Comparison of ENCODE assay signal across 8 mouse cellular contexts in genomic region chr11:95858528-95859467, GRCm38 (mm10). TPM values are rescaled to one million over a fixed set of nuclear protein-coding genes. Genes with fewer than 3 reads are reported as not detected.
A peak's percentile ranks its signal among the peaks of the same experiment; 100 is the strongest.
DNase-seq lines count a peak whose midpoint lies in the region; ATAC-seq lines count a peak whose summit lies in the region.

No protein-coding gene starts in this region.

- H3K36me3 ChIP-seq in heart, embryonic 14.5 days (ENCODE audit: control insufficient read depth, insufficient read depth, low read length): no peaks in the 10 kb centered on the region
- H3K36me3 ChIP-seq in liver, embryonic 13.5 days: 0 out of 2 replicates have a peak, but pooled peaks cover 6% of the 10 kb centered on the region
- H3K36me3 ChIP-seq in stomach, embryonic 16.5 days (ENCODE audit: control insufficient read depth, insufficient read depth, low read length): no peaks in the 10 kb centered on the region

- peak overlapping the region; percentile 69 to 79 for H3K4me3 ChIP-seq in heart, embryonic 14.5 days (ENCODE audit: control insufficient read depth in 1 of 2, insufficient read depth in 1 of 2, low read depth in 1 of 2, low read length in 2 of 2)
- peak overlapping the region; percentile 89 for H3K4me3 ChIP-seq in liver, embryonic 13.5 days (replicated peaks)
- peak overlapping the region; percentile 79 for H3K4me3 ChIP-seq in stomach, embryonic 16.5 days (replicated peaks; ENCODE audit: low read length)

- no peaks in the 10 kb centered on the region for H3K27me3 ChIP-seq in heart, embryonic 14.5 days (ENCODE audit: control insufficient read depth, insufficient read depth, low read length)
- H3K27me3 ChIP-seq in liver, embryonic 13.5 days: no peaks in the 10 kb centered on the region
- no peaks in the 10 kb centered on the region for H3K27me3 ChIP-seq in stomach, embryonic 16.5 days (ENCODE audit: control insufficient read depth, insufficient read depth, low read length)

- WGBS in heart, embryonic 14.5 days: under 1% methylated on average over 58 of the region's 58 CpGs
- WGBS in liver, embryonic 13.5 days (ENCODE audit: insufficient replicate concordance): under 1% methylated on average over 58 of the region's 58 CpGs
- WGBS in stomach, embryonic 16.5 days: under 1% methylated on average over 58 of the region's 58 CpGs

- H3K4me1 ChIP-seq in heart, embryonic 14.5 days (ENCODE audit: control insufficient read depth in 2 of 2, insufficient read depth in 2 of 2, low read length in 2 of 2): peaks cover 0 to 13% of the 10 kb centered on the region in 2 experiments; a peak in 2 of 4 replicates
- H3K4me1 ChIP-seq in liver, embryonic 13.5 days (replicated peaks): peaks cover 41% of the 10 kb centered on the region
- H3K4me1 ChIP-seq in stomach, embryonic 16.5 days (ENCODE audit: control insufficient read depth, insufficient read depth, low read length): peaks cover 6% of the 10 kb centered on the region; the same call in 1 of the 2 replicates

- peak overlapping the region; percentile 95 for H3K27ac ChIP-seq in heart, embryonic 14.5 days (replicated peaks in 1 of 2; ENCODE audit: control insufficient read depth in 1 of 2, insufficient read depth in 1 of 2, low read depth in 2 of 2, low read length in 2 of 2)
- H3K27ac ChIP-seq in liver, embryonic 13.5 days: peak overlapping the region; percentile 96
- peak overlapping the region; percentile 96 for H3K27ac ChIP-seq in stomach, embryonic 16.5 days (ENCODE audit: low read length)

- peak; percentile 98 for ATAC-seq in CD4-positive, CD25-positive, alpha-beta regulatory T cell, adult 4 months
- ATAC-seq in heart, embryonic 14.5 days (ENCODE audit: insufficient number of reproducible peaks, insufficient read depth, low FRiP score, low read depth): peak; percentile 97
- peak; percentile 95 for ATAC-seq in liver, embryonic 13.5 days (ENCODE audit: low read depth)
- ATAC-seq in stomach, embryonic 16.5 days (ENCODE audit: insufficient read depth, low FRiP score): peak; percentile 98

- peak overlapping the region; percentile 74 for H3K9ac ChIP-seq in heart, embryonic 14.5 days (ENCODE audit: low read length)
- peak overlapping the region; percentile 91 for H3K9ac ChIP-seq in liver, embryonic 13.5 days
- peak overlapping the region; percentile 79 for H3K9ac ChIP-seq in stomach, embryonic 16.5 days (ENCODE audit: low read length)

- DNase-seq in c-Kit-negative CD71-positive TER-119-positive erythroid progenitor cells, embryonic 14.5 days (ENCODE audit: low read depth, low spot score): peak; percentile 93
- DNase-seq in fibroblast of lung, adult 2 months (ENCODE audit: low read depth): peak; percentile 94
- peak; percentile 98 for DNase-seq in kidney, postnatal 14 days
- peak; percentile 97 for DNase-seq in liver, embryonic 13.5 days
- DNase-seq in neural tube, embryonic 10.5 days (ENCODE audit: extremely low spot score, low spot score): peak; percentile 97

- peak overlapping the region; percentile 73 for H3K4me2 ChIP-seq in heart, embryonic 14.5 days (ENCODE audit: low read length)
- peak overlapping the region; percentile 81 for H3K4me2 ChIP-seq in liver, embryonic 13.5 days
- H3K4me2 ChIP-seq in stomach, embryonic 16.5 days (ENCODE audit: low read depth, low read length): peak overlapping the region; percentile 71

- H3K9me3 ChIP-seq in heart, embryonic 14.5 days (ENCODE audit: control insufficient read depth, low read length): no peaks in the 10 kb centered on the region
- H3K9me3 ChIP-seq in liver, embryonic 13.5 days (replicated peaks): no peaks in the 10 kb centered on the region
- H3K9me3 ChIP-seq in stomach, embryonic 16.5 days (replicated peaks; ENCODE audit: control insufficient read depth, low read length): no peaks in the 10 kb centered on the region

RNA-seq across cellular contexts. Expression of gene Abi3, which starts 16.5 kb away (rescaled TPM):
- polyA plus RNA-seq in CD4-positive, CD25-positive, alpha-beta regulatory T cell, adult 4 months (2017; shearing (Covaris generic)): 10 to 100 TPM; 83.1 to 93.7 TPM
- 9.0 and 11.4 TPM in 2 replicates for polyA plus RNA-seq in heart, embryonic 14.5 days (2014; fragmentation: Nextera tagmentation; extraction: Ambion mirVana)
- polyA plus RNA-seq in liver, embryonic 13.5 days (2015; fragmentation: Nextera tagmentation; extraction: Ambion mirVana): 5.8 and 6.3 TPM in 2 replicates
- 9.7 and 9.9 TPM in 2 replicates for polyA plus RNA-seq in stomach, embryonic 16.5 days (2015; fragmentation: Nextera tagmentation; extraction: Ambion mirVana)

RNA-seq across cellular contexts. Expression of gene Gngt2, which starts 21.8 kb away (rescaled TPM):
- polyA plus RNA-seq in CD4-positive, CD25-positive, alpha-beta regulatory T cell, adult 4 months (2017; shearing (Covaris generic)): 10 to 100 TPM; 56.7 to 64.5 TPM
- polyA plus RNA-seq in heart, embryonic 14.5 days (2014; fragmentation: Nextera tagmentation; extraction: Ambion mirVana): 34.1 and 34.2 TPM in 2 replicates
- 13.8 and 15.3 TPM in 2 replicates for polyA plus RNA-seq in liver, embryonic 13.5 days (2015; fragmentation: Nextera tagmentation; extraction: Ambion mirVana)
- 16.1 and 18.2 TPM in 2 replicates for polyA plus RNA-seq in stomach, embryonic 16.5 days (2015; fragmentation: Nextera tagmentation; extraction: Ambion mirVana)

RNA-seq across cellular contexts. Expression of gene Phospho1, which starts 34.5 kb away (rescaled TPM):
- polyA plus RNA-seq in CD4-positive, CD25-positive, alpha-beta regulatory T cell, adult 4 months (2017; shearing (Covaris generic)): not detected
- polyA plus RNA-seq in heart, embryonic 14.5 days (2014; fragmentation: Nextera tagmentation; extraction: Ambion mirVana): 2.9 and 4.4 TPM in 2 replicates
- polyA plus RNA-seq in liver, embryonic 13.5 days (2015; fragmentation: Nextera tagmentation; extraction: Ambion mirVana): 5.2 and 6.2 TPM in 2 replicates
- 0.54 and 0.94 TPM in 2 replicates for polyA plus RNA-seq in stomach, embryonic 16.5 days (2015; fragmentation: Nextera tagmentation; extraction: Ambion mirVana)

RNA-seq across cellular contexts. Expression of gene B4galnt2, which starts 55.9 kb away (rescaled TPM):
- under 1 TPM in 1 of 2 experiments, not detected in 1; 0.19 TPM for polyA plus RNA-seq in CD4-positive, CD25-positive, alpha-beta regulatory T cell, adult 4 months (2017; shearing (Covaris generic))
- 0.11 TPM in 1 of 2 replicates, not detected in the other for polyA plus RNA-seq in heart, embryonic 14.5 days (2014; fragmentation: Nextera tagmentation; extraction: Ambion mirVana)
- polyA plus RNA-seq in liver, embryonic 13.5 days (2015; fragmentation: Nextera tagmentation; extraction: Ambion mirVana): 0.13 and 0.27 TPM in 2 replicates
- 3.0 and 4.5 TPM in 2 replicates for polyA plus RNA-seq in stomach, embryonic 16.5 days (2015; fragmentation: Nextera tagmentation; extraction: Ambion mirVana)

Comparison
In these comparisons a context has a peak if more than half of its experiments do, and no peak if none do; other contexts are left out.
1. Peak in every context shown above with its lines: DNase-seq, ATAC-seq, H3K4me3 ChIP-seq and H3K27ac ChIP-seq.